Mouse (Mus musculus): ENCODE results near the gene Gm10577.
A peak's percentile ranks its signal among the peaks of the same experiment; 100 is the strongest.

Gm10577 gene

GRCm38 (mm10) chr4:100995617-100996016, 24.9 kb downstream of the Gm10577 start:
- no peak for DNase-seq (ENCODE audit: low read depth, low spot score)

DNA sequence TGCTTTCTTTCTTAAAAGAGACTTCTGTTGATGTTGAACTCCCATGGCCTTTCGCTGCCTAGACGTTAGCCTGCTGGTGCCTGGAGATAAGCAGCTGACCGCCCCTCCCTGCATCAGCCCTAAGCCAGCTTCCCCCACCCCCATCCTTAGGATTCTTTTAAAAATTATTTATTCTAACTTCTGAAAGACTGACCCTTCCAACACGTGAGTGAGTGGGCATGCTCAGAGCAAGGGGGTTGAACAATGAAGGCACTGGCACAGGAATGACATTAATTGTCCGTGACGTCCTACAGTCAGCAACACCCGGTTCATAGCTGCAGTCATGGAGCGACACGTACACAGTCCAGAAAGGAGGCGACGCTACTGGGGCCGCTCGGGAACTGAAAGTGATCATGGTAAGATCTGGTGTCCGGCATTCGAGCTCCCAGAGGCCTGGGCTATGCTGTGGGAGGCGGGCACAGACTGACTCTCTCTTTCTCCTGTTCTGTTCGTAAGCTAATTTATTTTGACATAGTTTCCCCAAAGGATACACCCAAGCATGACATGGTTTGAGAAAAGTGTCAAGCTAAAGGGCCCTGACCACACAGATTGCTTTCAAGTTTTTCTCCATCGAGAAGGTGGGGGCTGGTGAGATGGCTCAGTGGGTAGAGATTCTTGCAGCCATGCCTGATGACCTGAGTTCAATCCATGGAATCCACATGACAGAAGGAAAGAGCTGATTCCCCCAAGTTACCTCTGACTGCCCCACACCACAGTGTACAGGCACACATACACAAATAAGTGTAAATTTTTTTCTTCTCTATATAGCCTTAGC, 25.8 kb downstream of the Gm10577 start:
- DNase-seq (ENCODE audit: low read depth, low spot score): no peak

- DNase-seq (ENCODE audit: low read depth, low spot score): no peak
These were observed 28.4 kb downstream of the Gm10577 start for GRCm38 (mm10) chr4:100992086-100992485.

DNA sequence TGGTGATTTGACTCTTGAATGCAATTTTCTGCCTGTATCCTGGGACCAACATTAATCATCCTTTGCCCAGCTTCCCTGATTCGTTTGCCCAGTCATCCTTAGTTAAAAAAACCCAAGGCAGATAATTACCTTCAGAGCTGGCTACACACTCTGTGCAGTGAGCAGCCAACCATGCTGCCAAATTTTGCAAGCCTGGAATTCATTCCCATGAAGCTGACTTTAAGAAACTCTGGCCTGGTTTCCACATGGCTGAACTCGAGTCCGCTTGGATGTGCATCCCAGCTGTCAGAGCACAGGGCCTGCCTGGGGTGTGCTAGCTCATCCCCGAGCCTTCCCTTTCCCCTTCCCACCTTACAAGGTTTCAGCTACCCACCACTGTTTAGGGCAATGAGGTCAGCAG, 29.5 kb downstream of the Gm10577 start:
- no peak for DNase-seq (ENCODE audit: low read depth, low spot score)

DNA sequence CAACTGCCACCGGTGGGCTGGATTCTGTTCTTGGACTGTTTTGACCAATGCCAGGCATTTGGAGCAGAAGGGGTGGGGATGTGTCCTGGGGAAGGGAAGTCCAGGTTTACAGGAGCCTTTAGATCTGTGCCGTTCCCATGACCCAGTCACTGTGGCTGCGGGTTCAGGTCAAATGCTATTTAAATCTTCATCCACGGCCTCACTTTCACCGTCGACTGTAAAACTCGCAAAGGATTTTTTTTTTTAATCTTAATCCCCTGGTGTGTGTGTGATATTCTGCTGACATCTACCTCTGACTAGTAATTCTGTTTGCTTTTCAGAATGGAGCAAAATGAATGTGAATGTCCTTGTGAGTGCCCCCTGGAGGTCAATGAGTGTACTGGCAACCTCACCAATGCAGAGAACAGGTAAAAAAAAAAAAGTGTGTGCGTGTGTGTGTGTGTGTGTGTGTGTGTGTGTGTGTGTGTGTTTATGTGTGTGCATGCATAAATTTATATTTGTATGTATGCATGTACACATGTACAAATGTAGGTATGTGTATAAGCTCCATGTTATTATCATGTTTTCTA, 32.2 kb downstream of the Gm10577 start:
- peak; percentile 60 for DNase-seq (ENCODE audit: low read depth, low spot score)

- no peak for DNase-seq (ENCODE audit: low read depth, low spot score)
These were observed 33.3 kb downstream of the Gm10577 start for GRCm38 (mm10) chr4:100987187-100987586.

- DNase-seq (ENCODE audit: low read depth, low spot score): no peak
These were observed 43.0 kb downstream of the Gm10577 start for GRCm38 (mm10) chr4:100977522-100977921.

DNA sequence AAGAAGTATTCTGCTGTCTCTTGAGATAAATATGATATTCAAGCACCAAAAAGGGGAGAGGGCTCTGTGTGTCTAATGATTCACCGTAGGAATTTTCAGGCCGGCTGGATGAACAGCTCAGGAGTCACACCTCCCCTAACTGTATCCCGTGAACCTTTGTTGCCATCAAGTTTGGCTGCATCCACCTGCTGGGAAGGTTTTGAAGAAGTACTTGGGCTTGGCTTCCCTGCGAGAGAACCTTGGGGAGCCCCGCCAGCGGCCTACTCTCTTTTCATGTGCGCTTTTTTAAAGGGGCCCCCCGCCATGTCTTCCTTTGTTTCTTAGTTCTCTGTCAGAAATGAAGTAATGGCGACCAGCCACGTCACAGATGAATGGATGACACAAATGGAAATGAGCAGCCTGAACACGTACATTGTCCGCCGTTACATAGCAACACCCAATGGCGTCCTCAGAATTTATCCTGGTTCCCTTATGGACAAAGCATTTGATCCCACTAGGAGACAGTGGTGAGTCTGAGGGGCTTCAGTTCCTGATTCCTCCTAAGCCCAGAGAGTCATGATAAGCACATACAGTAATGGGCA, 46.0 kb downstream of the Gm10577 start:
- no peak for DNase-seq (ENCODE audit: low read depth, low spot score)

GRCm38 (mm10) chr4:100973641-100974454, 46.6 kb downstream of the Gm10577 start:
- DNase-seq (ENCODE audit: low read depth, low spot score): no peak
